Mouse (Mus musculus) lung, embryonic 15.5 days (tissue): Measurements from ENCODE around the gene Arel1. TPM values are rescaled to one million over a fixed set of nuclear protein-coding genes. Genes with fewer than 3 reads are reported as not detected.

ENCODE experiments used
- ATAC-seq: fragments of 200-750 bp; cut with Nextera tagmentation; 2 replicates; pipeline ENCODE4 v1.8.0; 2017; ENCODE audit warnings: moderate number of reproducible peaks, borderline replicate concordance; ENCODE audit not compliant: low FRiP score, low TSS enrichment; ENCODE audit errors: extremely low read depth
- H3K27ac ChIP-seq: fragments of 300-500 bp; sonication (generic); 2 replicates; pipeline ENCODE4 v1.5.1; 2015; ENCODE audit warnings: moderate library complexity, mild to moderate bottlenecking, inconsistent platforms
- H3K27me3 ChIP-seq: fragments of 300-500 bp; sonication (generic); 2 replicates; pipeline ENCODE4 v1.6.1; 2015; ENCODE audit warnings: inconsistent platforms
- H3K36me3 ChIP-seq: fragments of 300-500 bp; sonication (generic); 2 replicates; pipeline ENCODE4 v1.6.1; 2015; ENCODE audit warnings: inconsistent platforms
- H3K4me1 ChIP-seq: fragments of 300-500 bp; sonication (generic); 2 replicates; pipeline ENCODE4 v1.6.1; 2015; ENCODE audit warnings: inconsistent platforms
- H3K4me2 ChIP-seq: fragments of 300-500 bp; sonication (generic); 2 replicates; pipeline ENCODE4 v1.6.1; 2015; ENCODE audit warnings: inconsistent platforms, mild to moderate bottlenecking, moderate library complexity
- H3K4me3 ChIP-seq: fragments of 300-500 bp; sonication (generic); 2 replicates; pipeline ENCODE4 v1.5.1; 2015; ENCODE audit warnings: mild to moderate bottlenecking, inconsistent platforms
- H3K9ac ChIP-seq: fragments of 300-500 bp; sonication (generic); 2 replicates; pipeline ENCODE4 v1.6.1; 2015; ENCODE audit warnings: inconsistent platforms
- H3K9me3 ChIP-seq: fragments of 300-500 bp; sonication (generic); 2 replicates; pipeline ENCODE4 v1.6.1; 2016; ENCODE audit warnings: inconsistent platforms
- WGBS: fragments of 180-500 bp; shearing (Covaris S2); methylation state at CpG from one replicate; pipeline ENCODE4 v1.1.7; 2015; 5-methylcytosine and 5-hydroxymethylcytosine counted together
- polyA plus RNA-seq: library from polyadenylated mRNA; unstranded; fragments of >200 nt; fragmentation: Nextera tagmentation; extraction: Ambion mirVana; gene quantifications from 2 replicates; pipeline ENCODE4 v1.2.1, GENCODE M21; 2015

Gene Arel1
- polyA plus RNA-seq, 1 experiment from 2014 or later, result 16.1 TPM

DNA sequence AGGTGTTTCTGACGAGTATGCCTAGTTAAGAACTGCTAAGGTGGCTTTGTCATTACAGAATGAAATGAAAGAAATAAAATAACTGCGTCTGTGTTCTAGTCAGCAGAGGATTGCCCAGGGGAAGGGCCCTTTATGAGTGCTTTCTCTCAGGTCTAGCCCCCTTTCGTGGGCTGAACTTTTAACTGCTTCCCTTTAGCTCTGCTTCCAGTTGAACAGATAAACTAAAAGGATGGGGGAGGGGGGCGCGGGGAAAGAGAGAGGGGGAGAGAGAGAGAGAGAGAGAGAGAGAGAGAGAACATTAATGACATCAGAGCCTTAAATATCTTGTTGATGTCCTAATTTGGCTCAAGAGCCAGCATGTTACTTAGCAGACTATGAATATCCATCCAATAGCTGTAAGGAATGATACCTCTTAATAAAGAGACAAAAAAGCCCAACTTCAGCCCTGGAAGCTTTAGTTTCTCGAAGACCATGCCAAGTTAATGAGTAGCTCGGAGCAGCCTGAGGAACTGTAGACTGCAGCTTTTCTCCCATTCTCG lies 48.8 kb downstream of the Arel1 start:
- no peaks in the 10 kb centered on the region for H3K4me1 ChIP-seq
- WGBS, result 69% methylated on average over 8 of the region's 8 CpGs
- H3K4me2 ChIP-seq, result no peak overlapping the region
- peaks cover 37% of the 10 kb centered on the region for H3K36me3 ChIP-seq
- no peaks in the 10 kb centered on the region for H3K9me3 ChIP-seq
- H3K9ac ChIP-seq, result no peak overlapping the region
- no peak for ATAC-seq
- H3K4me3 ChIP-seq, result no peak overlapping the region
- H3K27me3 ChIP-seq, result no peaks in the 10 kb centered on the region
- H3K27ac ChIP-seq, result no peak overlapping the region

DNA sequence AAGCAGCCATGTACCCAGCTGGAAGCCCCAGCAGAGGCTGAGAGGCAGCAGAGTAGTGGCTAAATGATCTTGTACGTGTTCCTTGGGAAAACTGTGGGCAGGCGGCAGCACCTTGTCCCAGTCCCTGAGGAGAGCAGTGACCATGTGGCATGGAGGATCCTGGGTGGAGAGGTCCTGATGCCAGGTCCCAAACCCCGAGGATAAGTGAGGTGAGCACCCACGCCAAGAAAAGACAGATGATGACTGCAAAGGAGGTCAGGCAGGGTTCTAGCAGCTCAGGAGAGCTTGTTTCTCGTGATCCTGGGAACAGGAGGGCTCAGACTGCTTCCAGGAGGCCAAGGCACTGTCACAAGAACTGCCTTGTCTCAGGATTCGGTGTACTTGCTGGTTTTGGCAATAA lies 51.9 kb downstream of the Arel1 start:
- 83% methylated on average over 6 of the region's 6 CpGs for WGBS
- no peaks in the 10 kb centered on the region for H3K9me3 ChIP-seq
- H3K36me3 ChIP-seq, result peaks cover 19% of the 10 kb centered on the region
- no peak overlapping the region for H3K27ac ChIP-seq
- H3K27me3 ChIP-seq, result no peaks in the 10 kb centered on the region
- no peak overlapping the region for H3K4me2 ChIP-seq
- no peak for ATAC-seq
- no peak overlapping the region for H3K9ac ChIP-seq
- H3K4me3 ChIP-seq, result no peak overlapping the region
- peaks cover 12% of the 10 kb centered on the region; the same call in 1 of the 2 replicates for H3K4me1 ChIP-seq

DNA sequence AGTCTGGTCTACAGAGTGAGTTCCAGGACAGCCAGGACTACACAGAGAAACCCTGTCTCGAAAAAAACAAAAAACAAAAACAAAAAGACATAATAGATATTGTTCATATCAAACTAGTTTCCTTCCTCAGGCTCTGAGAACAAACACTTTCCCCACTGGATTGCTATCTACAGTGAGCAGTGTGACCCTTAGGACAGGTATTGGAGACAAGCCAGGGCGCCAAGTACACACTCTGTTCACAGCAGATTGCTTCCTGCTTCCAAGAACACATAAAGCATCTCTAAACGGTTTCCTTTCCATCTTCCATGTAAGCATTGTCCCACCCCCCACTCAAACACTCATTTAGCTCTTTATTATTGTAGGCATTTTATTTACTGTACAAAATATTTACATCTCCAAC lies 52.9 kb downstream of the Arel1 start:
- 46% methylated on average over 3 of the region's 3 CpGs for WGBS
- Histone ChIP-seq H3K4me2 (no peak overlapping the region), H3K9ac (no peak overlapping the region), H3K36me3 (peaks cover 14% of the 10 kb centered on the region), H3K27me3 (no peaks in the 10 kb centered on the region), H3K9me3 (no peaks in the 10 kb centered on the region), H3K4me1 (peaks cover 12% of the 10 kb centered on the region; the same call in 1 of the 2 replicates), H3K27ac (no peak overlapping the region), H3K4me3 (no peak overlapping the region)
- no peak for ATAC-seq

DNA sequence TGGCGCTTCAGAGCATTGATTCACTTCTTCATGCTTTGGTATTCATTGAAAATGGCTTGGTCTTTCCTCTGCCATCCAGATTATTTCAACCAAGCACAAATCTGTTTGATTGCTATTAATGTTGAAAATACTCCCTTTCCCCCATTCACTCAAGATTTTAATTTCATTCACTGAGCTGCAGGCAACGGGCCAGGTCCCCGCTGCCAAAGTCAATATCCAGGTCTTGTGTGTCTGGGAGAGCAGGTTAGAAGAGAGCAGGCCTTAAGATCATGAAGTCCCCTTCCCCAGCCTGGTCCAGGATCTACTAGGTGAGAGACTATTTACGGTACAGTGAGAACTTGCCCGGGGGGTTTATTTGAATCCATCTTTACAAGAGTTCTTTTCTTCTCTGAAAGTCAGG lies 55.7 kb downstream of the Arel1 start:
- Histone ChIP-seq H3K36me3 (peaks cover 6% of the 10 kb centered on the region), H3K4me3 (no peak overlapping the region), H3K4me1 (peaks cover 12% of the 10 kb centered on the region; the same call in 1 of the 2 replicates), H3K4me2 (no peak overlapping the region), H3K27me3 (no peaks in the 10 kb centered on the region), H3K9ac (no peak overlapping the region), H3K9me3 (no peaks in the 10 kb centered on the region), H3K27ac (no peak overlapping the region)
- no peak for ATAC-seq
- WGBS, result 72% methylated on average over 5 of the region's 5 CpGs

DNA sequence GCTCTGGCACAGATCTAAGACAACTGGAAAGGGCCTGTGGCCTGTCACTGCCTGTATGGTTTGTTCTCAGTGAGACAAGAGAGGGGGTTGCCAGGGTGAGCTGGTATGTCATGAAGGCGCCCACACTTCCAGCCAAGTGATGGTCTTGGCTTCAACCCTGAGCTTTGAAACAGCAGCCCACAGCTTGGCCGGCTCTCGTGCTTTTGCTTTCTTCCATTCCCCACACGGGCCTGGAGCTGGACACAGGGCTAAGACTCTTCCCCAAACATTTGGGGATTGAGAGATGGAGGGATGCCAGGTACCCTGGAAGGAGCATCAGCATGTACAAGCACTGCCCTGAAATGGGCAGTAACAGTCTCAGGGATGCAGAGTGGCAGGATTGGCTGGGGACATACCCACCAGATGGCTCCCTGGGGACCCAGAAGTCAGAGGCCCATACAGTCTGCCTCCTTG lies 58.0 kb downstream of the Arel1 start:
- 73% methylated on average over 4 of the region's 4 CpGs for WGBS
- Histone ChIP-seq H3K27ac (no peak overlapping the region), H3K9me3 (no peaks in the 10 kb centered on the region), H3K4me1 (peaks cover 20% of the 10 kb centered on the region), H3K9ac (no peak overlapping the region), H3K4me3 (no peak overlapping the region), H3K4me2 (no peak overlapping the region), H3K36me3 (no peaks in the 10 kb centered on the region), H3K27me3 (no peaks in the 10 kb centered on the region)
- no peak for ATAC-seq

DNA sequence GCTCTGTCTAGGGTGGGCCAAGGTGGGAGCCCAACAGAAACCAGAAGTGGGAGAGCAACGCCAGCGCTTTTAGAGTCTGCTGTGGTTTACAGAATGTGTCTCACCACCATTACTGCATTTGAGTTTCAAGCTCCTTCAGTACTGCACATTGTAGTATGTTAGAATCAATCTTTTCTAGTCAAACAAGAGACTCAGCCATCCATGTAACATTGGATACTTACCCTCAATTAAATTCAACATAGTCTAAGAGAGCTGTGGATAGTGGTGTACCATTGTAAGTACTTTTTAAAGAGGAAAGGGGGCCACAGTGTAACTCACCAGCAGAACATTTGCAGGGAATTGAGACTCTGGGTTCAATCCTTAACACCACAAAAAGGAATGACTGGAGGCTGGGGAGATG lies 59.1 kb downstream of the Arel1 start:
- no peaks in the 10 kb centered on the region for H3K9me3 ChIP-seq
- WGBS, result 88% methylated on average over 2 of the region's 2 CpGs
- no peak overlapping the region for H3K27ac ChIP-seq
- ATAC-seq, result no peak
- no peak overlapping the region for H3K4me2 ChIP-seq
- H3K4me1 ChIP-seq, result peaks cover 31% of the 10 kb centered on the region
- no peak overlapping the region for H3K9ac ChIP-seq
- H3K36me3 ChIP-seq, result no peaks in the 10 kb centered on the region
- no peaks in the 10 kb centered on the region for H3K27me3 ChIP-seq
- no peak overlapping the region for H3K4me3 ChIP-seq

DNA sequence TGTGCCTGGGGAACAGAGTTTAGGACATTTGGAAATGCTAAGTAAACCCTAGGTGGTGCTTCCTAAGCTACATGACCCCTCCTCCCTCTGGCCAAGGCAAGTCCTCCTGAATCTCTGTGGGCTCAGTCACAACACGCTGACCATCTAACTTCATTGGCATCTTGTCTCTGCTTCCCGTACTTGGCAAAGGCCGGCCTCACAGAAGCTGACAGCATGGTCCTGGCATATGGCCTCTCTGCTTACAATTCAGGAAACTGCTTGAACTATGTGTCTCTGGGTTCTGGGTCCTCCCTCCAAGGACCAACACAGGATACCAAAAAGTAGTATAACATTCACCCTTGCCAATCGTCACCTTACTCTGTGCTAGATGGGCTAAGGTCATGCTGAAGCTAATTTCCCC lies 60.6 kb downstream of the Arel1 start:
- Histone ChIP-seq H3K9me3 (no peaks in the 10 kb centered on the region), H3K36me3 (no peaks in the 10 kb centered on the region), H3K9ac (no peak overlapping the region), H3K4me1 (peaks cover 20% of the 10 kb centered on the region), H3K27ac (no peak overlapping the region), H3K4me2 (no peak overlapping the region), H3K4me3 (no peak overlapping the region), H3K27me3 (no peaks in the 10 kb centered on the region)
- 92% methylated on average over 4 of the region's 4 CpGs for WGBS
- no peak for ATAC-seq

DNA sequence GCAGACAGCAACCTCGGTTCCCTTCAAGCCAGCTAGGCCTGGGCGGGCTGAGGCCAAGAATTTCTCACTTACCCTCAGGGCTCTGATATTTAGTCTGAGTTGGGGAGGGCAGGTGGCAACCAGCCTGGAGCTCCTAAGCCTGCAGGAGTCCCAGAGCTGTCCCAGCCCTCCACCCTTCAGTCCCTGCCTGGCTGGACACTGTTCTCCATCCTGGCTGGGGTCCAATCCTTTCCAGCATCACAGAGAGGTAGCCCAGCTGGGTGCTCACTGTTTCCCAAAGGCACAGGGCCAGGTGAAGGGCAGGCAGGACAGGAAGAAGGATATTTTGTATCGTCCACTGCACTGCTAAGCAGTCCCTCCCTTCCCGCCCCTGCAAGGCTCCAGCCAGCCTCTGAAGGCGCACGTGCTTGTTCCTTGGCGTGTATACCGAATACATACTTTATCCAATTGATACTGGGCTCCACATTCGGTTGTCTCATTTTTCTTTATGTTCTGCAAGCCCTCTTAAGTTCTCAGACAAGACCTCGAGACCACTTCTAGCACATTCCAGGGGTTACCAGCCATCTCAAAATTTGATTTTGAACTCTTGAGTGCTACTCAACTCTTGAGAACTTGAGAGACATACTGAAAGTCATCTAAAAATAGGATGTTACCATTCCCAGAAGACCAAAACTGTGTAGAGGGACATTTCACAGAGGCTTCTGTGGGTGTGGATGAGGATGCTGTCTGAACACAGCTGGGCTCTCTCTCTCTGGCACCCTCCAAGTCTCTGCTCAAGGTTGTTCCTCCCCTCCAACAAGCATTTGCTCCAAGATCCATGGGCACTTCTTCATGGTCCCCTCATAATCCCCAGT lies 62.8 kb downstream of the Arel1 start:
- Histone ChIP-seq H3K4me1 (peaks cover 20% of the 10 kb centered on the region), H3K27ac (peak overlapping the region; percentile 68), H3K4me3 (no peak overlapping the region), H3K9me3 (no peaks in the 10 kb centered on the region), H3K9ac (no peak overlapping the region), H3K4me2 (no peak overlapping the region), H3K36me3 (no peaks in the 10 kb centered on the region), H3K27me3 (no peaks in the 10 kb centered on the region)
- ATAC-seq, result peak; percentile 80
- WGBS, result 38% methylated on average over 10 of the region's 10 CpGs

DNA sequence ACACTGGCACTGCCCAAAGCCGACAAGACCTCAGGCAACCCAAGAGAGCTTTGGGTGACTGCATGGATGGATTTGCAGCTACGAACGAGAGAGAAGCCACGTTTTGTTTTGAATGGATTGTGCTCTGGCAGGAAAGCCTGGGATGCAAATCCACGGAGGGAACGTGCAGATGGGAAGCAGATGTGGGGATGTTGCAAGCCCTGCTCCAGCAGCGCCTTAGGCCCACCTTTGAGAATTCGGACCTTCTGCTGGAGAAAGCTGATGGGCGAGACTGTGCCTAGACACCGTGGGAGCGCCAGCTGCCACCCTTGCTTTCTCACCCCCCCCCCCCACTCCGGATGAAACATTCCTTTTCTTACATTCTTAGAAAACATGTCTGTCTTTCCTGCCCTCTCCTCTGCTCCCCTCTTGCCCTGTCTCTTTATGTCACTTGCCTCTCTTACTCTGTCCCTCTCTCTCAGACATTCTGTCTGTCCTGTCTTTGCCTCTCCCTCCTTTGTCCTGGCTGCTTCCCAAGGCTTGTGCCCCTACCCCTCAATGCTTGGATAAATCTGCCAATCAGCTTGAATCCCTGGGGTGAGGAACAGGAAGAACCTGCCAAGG lies 63.6 kb downstream of the Arel1 start:
- H3K27me3 ChIP-seq, result no peaks in the 10 kb centered on the region
- 59% methylated on average over 12 of the region's 12 CpGs for WGBS
- H3K27ac ChIP-seq, result peak overlapping the region; percentile 68
- no peaks in the 10 kb centered on the region for H3K36me3 ChIP-seq
- H3K9ac ChIP-seq, result no peak overlapping the region
- peaks cover 20% of the 10 kb centered on the region for H3K4me1 ChIP-seq
- ATAC-seq, result peak; percentile 47
- no peaks in the 10 kb centered on the region for H3K9me3 ChIP-seq
- H3K4me2 ChIP-seq, result no peak overlapping the region
- no peak overlapping the region for H3K4me3 ChIP-seq

DNA sequence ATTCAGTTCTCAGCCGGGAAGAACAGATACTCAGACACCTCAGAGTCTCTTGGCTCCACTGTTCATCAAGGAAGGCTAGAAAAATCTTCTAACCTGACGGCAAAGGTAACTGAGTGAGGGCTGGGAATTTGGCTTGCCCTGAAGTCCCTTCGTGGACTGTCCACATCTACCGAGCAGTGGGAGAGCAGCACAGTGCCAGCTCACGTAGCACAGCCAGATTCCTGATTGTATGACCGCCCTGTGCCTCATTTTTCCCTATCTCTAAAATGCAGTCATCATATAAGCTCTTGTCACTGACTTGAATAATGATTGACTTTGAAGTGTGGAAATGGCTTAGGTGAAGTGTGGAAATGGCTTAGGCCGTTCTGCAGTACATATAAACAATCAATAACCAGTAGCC lies 66.3 kb downstream of the Arel1 start:
- ATAC-seq, result no peak

DNA sequence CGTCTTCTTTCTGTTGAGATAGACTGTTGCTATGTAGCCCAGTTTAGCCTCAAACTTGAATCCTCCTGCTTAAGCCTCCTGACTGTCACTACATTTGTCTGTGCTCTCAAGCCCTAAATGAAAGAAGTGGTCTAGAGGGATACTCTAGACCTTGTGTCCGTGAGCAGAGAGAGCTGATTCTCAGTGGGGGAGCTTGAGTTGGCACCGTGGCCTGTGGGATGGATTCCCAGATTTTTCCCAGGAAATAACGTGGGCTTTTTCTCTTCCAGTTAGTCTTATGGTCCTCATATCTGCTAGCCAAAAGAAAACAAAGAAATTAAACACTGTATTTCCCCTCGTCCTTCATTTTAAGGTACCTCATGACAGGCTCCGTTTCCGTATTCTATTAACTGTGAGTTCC lies 70.4 kb downstream of the Arel1 start:
- 70% methylated on average over 7 of the region's 7 CpGs for WGBS
- Histone ChIP-seq H3K4me2 (no peak overlapping the region), H3K4me3 (no peak overlapping the region), H3K27ac (no peak overlapping the region), H3K9me3 (no peaks in the 10 kb centered on the region), H3K9ac (no peak overlapping the region), H3K27me3 (peaks cover 8% of the 10 kb centered on the region; the same call in 1 of the 2 replicates), H3K4me1 (no peaks in the 10 kb centered on the region), H3K36me3 (no peaks in the 10 kb centered on the region)
- no peak for ATAC-seq

More for the DNA sequence above, 66.3 kb downstream of the Arel1 start:
- Histone ChIP-seq H3K27me3 (no peaks in the 10 kb centered on the region), H3K9ac (no peak overlapping the region), H3K9me3 (no peaks in the 10 kb centered on the region), H3K4me2 (no peak overlapping the region), H3K4me3 (no peak overlapping the region), H3K27ac (no peak overlapping the region), H3K4me1 (peaks cover 20% of the 10 kb centered on the region), H3K36me3 (no peaks in the 10 kb centered on the region)
- 60% methylated on average over 7 of the region's 7 CpGs for WGBS

DNA sequence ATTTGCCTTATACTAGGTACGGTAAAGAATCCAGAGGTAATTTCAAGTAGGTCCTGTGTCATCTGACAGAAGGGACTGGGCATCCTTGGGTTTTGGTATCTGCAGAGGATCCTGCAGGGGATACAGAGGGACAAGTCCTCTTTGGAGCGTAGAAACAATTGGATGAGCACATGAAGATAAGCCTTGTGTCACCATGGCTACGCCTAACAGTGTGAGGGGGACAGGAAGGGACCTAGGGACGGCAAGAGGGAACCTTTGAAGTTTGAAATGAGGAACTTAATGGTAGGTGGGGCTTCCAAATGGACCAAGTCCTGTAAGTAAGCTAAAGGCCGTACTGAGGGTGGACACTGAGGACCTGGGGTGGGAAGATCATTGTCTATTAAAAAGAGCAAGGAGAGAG lies 73.4 kb downstream of the Arel1 start:
- H3K4me2 ChIP-seq, result no peak overlapping the region
- no peaks in the 10 kb centered on the region for H3K9me3 ChIP-seq
- no peaks in the 10 kb centered on the region for H3K4me1 ChIP-seq
- no peak for ATAC-seq
- peaks cover 8% of the 10 kb centered on the region; the same call in 1 of the 2 replicates for H3K27me3 ChIP-seq
- no peak overlapping the region for H3K27ac ChIP-seq
- 76% methylated on average over 5 of the region's 5 CpGs for WGBS
- H3K36me3 ChIP-seq, result no peaks in the 10 kb centered on the region
- H3K9ac ChIP-seq, result no peak overlapping the region
- no peak overlapping the region for H3K4me3 ChIP-seq
